Mouse (Mus musculus): ENCODE data around the gene Lamtor3.

GRCm38 (mm10) chr3:137896867-137897266 lies 21.4 kb upstream of the Lamtor3 start:
- TF ChIP-seq CTCF (IDR thresholded peaks at IDR 0.05; ENCODE audit: low read depth) (no peak), EP300 (IDR thresholded peaks at IDR 0.05; ENCODE audit: low read depth) (no peak)
